Mouse (Mus musculus) limb, embryonic 12.5 days (tissue): Measurements from ENCODE around the gene Tomm6. TPM values are rescaled to one million over a fixed set of nuclear protein-coding genes. Genes with fewer than 3 reads are reported as not detected.

Experiments
- ATAC-seq: fragments of 200-750 bp; cut with Nextera tagmentation; 2 replicates; pipeline ENCODE4 v1.8.0; 2017; ENCODE audit warnings: low read depth, moderate TSS enrichment; ENCODE audit not compliant: insufficient number of reproducible peaks, insufficient read depth, low FRiP score, low TSS enrichment
- H3K27ac ChIP-seq: fragments of 300-500 bp; sonication (generic); 2 replicates; pipeline ENCODE4 v1.5.1; 2016; ENCODE audit warnings: mild to moderate bottlenecking, moderate library complexity
- H3K27me3 ChIP-seq: fragments of 300-500 bp; sonication (generic); 2 replicates; pipeline ENCODE4 v1.6.1; 2016; ENCODE audit warnings: mild to moderate bottlenecking, moderate library complexity
- H3K36me3 ChIP-seq: fragments of 300-500 bp; sonication (generic); 2 replicates; pipeline ENCODE4 v1.6.1; 2016; ENCODE audit warnings: mild to moderate bottlenecking, moderate library complexity
- H3K4me1 ChIP-seq: fragments of 300-500 bp; sonication (generic); replicated peaks from 2 replicates; pipeline ENCODE4 v1.6.1; 2016
- H3K4me2 ChIP-seq: fragments of 300-500 bp; sonication (generic); 2 replicates; pipeline ENCODE4 v1.6.1; 2016; ENCODE audit warnings: mild to moderate bottlenecking, moderate library complexity
- H3K4me3 ChIP-seq: fragments of 300-500 bp; sonication (generic); replicated peaks from 2 replicates; pipeline ENCODE4 v1.5.1; 2016; ENCODE audit warnings: mild to moderate bottlenecking
- H3K9ac ChIP-seq: fragments of 300-500 bp; sonication (generic); replicated peaks from 2 replicates; pipeline ENCODE4 v1.6.1; 2016; ENCODE audit warnings: mild to moderate bottlenecking, moderate library complexity
- H3K9me3 ChIP-seq: fragments of 300-500 bp; sonication (generic); 2 replicates; pipeline ENCODE4 v1.6.1; 2016; ENCODE audit warnings: mild to moderate bottlenecking, moderate library complexity
- WGBS: fragments of 180-500 bp; shearing (Covaris S2); methylation state at CpG from one replicate; pipeline ENCODE4 v1.1.7; 2016; 5-methylcytosine and 5-hydroxymethylcytosine counted together
- polyA plus RNA-seq: library from polyadenylated mRNA; unstranded; fragments of >200 nt; fragmentation: Nextera tagmentation; extraction: Ambion mirVana; gene quantifications from 2 replicates; pipeline ENCODE4 v1.2.1, GENCODE M21; 2016

Gene Tomm6
- polyA plus RNA-seq, 1 experiment from 2014 or later, result 437 TPM

- no peaks in the 10 kb centered on the region for H3K9me3 ChIP-seq
- no peak overlapping the region for H3K4me2 ChIP-seq
- H3K4me1 ChIP-seq, result 0 out of 2 replicates have a peak, but pooled peaks cover 2% of the 10 kb centered on the region
- WGBS, result 57% methylated on average over 3 of the region's 3 CpGs
- H3K36me3 ChIP-seq, result no peaks in the 10 kb centered on the region
- H3K9ac ChIP-seq, result no peak overlapping the region
- no peak overlapping the region for H3K27ac ChIP-seq
- H3K4me3 ChIP-seq, result no peak overlapping the region
- H3K27me3 ChIP-seq, result no peaks in the 10 kb centered on the region
- ATAC-seq, result no peak
Measured at GRCm38 (mm10) chr17:47710036-47710435, 21.9 kb upstream of the Tomm6 start.

DNA sequence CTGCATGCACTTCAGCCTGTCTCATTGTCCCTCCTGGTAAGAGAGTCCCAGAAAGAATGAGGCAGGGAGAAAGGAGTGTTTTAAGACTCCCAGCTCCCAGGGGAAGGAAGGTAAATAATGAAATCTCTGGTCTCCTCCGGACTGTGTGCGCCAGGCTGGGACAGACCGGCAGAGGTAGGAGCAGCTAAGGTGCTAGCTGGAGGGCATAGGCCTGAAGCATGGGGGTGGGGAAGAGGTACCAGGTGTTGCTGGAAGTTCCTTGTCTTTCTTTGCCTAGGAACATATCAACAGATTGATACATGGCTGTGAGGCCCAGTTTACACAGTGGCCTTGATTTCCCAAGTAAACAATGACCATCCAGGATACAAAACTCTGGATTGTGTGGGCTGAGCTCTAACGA is 20.8 kb upstream of the Tomm6 start:
- 86% methylated on average over 4 of the region's 4 CpGs for WGBS
- Histone ChIP-seq H3K9ac (0 out of 2 replicates have a peak overlapping the region, but pooled peaks have one; percentile 23), H3K36me3 (no peaks in the 10 kb centered on the region), H3K4me3 (no peak overlapping the region), H3K4me2 (no peak overlapping the region), H3K27me3 (peaks cover 6% of the 10 kb centered on the region), H3K4me1 (0 out of 2 replicates have a peak, but pooled peaks cover 2% of the 10 kb centered on the region), H3K27ac (no peak overlapping the region), H3K9me3 (no peaks in the 10 kb centered on the region)
- no peak for ATAC-seq

DNA sequence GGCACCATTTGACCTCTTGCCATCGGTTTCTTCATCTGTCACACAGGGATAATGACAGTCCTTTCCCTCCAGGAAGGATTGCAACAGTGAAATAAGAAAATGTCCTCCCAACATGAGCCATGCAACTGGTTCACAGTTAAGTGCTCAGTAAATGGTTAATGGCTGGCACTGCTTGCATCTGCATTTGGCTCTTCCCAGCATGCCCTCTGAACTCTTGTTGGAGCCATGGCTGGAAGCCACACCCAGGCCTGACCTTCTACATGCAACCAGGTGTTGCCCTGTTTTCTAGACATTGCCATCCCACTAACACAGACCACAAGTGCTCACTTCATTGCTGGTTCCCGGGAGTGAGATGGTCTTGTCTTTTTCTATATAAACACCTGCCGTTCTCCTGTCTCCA is 19.8 kb upstream of the Tomm6 start:
- no peaks in the 10 kb centered on the region for H3K9me3 ChIP-seq
- no peak for ATAC-seq
- peaks cover 6% of the 10 kb centered on the region; the same call in 1 of the 2 replicates for H3K4me1 ChIP-seq
- WGBS, result 84% methylated on average over 3 of the region's 3 CpGs
- no peak overlapping the region for H3K27ac ChIP-seq
- peaks cover 16% of the 10 kb centered on the region for H3K27me3 ChIP-seq
- peaks cover 10% of the 10 kb centered on the region for H3K36me3 ChIP-seq
- H3K4me2 ChIP-seq, result no peak overlapping the region
- H3K9ac ChIP-seq, result no peak overlapping the region
- H3K4me3 ChIP-seq, result no peak overlapping the region

DNA sequence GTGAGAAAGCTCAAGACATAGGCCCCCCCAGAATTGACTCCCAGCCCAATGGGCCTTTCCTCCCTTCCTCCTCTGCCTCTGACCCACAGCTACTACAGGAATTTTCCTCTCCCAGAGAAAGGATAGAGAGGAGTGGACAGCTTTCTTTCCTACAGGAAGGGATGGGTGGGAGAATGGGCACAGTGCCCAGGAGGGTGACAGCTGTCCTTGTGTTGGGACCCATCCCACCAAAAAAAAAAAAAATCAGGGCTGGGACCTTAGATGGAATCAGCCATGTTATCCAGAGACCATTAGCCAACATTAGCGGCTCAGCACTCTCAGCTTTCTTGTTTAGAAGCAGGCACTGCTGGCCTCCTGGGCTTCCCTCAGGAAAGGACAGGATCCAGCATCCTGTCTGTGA is 18.0 kb upstream of the Tomm6 start:
- H3K36me3 ChIP-seq, result peaks cover 27% of the 10 kb centered on the region
- H3K9me3 ChIP-seq, result no peaks in the 10 kb centered on the region
- no peak overlapping the region for H3K4me3 ChIP-seq
- H3K4me1 ChIP-seq, result peaks cover 7% of the 10 kb centered on the region; the same call in 1 of the 2 replicates
- ATAC-seq, result no peak
- peaks cover 30% of the 10 kb centered on the region for H3K27me3 ChIP-seq
- no peak overlapping the region for H3K27ac ChIP-seq
- WGBS, result 75% methylated on average over 1 of the region's 1 CpGs
- H3K9ac ChIP-seq, result no peak overlapping the region
- no peak overlapping the region for H3K4me2 ChIP-seq

GRCm38 (mm10) chr17:47704692-47705091 is 16.5 kb upstream of the Tomm6 start:
- Histone ChIP-seq H3K9me3 (no peaks in the 10 kb centered on the region), H3K27me3 (peaks cover 30% of the 10 kb centered on the region), H3K4me2 (no peak overlapping the region), H3K27ac (no peak overlapping the region), H3K36me3 (peaks cover 42% of the 10 kb centered on the region), H3K4me3 (no peak overlapping the region), H3K9ac (no peak overlapping the region), H3K4me1 (peaks cover 7% of the 10 kb centered on the region; the same call in 1 of the 2 replicates)
- ATAC-seq, result no peak
- WGBS, result 78% methylated on average over 4 of the region's 4 CpGs

GRCm38 (mm10) chr17:47703556-47703955 is 15.4 kb upstream of the Tomm6 start:
- Histone ChIP-seq H3K4me3 (no peak overlapping the region), H3K27ac (0 out of 2 replicates have a peak overlapping the region, but pooled peaks have one; percentile 7), H3K4me1 (peaks cover 7% of the 10 kb centered on the region; the same call in 1 of the 2 replicates), H3K4me2 (peak overlapping the region; percentile 15; the same call in 1 of the 2 replicates), H3K27me3 (peaks cover 30% of the 10 kb centered on the region), H3K36me3 (peaks cover 54% of the 10 kb centered on the region), H3K9ac (no peak overlapping the region), H3K9me3 (no peaks in the 10 kb centered on the region)
- no peak for ATAC-seq
- 19% methylated on average over 20 of the region's 20 CpGs for WGBS

DNA sequence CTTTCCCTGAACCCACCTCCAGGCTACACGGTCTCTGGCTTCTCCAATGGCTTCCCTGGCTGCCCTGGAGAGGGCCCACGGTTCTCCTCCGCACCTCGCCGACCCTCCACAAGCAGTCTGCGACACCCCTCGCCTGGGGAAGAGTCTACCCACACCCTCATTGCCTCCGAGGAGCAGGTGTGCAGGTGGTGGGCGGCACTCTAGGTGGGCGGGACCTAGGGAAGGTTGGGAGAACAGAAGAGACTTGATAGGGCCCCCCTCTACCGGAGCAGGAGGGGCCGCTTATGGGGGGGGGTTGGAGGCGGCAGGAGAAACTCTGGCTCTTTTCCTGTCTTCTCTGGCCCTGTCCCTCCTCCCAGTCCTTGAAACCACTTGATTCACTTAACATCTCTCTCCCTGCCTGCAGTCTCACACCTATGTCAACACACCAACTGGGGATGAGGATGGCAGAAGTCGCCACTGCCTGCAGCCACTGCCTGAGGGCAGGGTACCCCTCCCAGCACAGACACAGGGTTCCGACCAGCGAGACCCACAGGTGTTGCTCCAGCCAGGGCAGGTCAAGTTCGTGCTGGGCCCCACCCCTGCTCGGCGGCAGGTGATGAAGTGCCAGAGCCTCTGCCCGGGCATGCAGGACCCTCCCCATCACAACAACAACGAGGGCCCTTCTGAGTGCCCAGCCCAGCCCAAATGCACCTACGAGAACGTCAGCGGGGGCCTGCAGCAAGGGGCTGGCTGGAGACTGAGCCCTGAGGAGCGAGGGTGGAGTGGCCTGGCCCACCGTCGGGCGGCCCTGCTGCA is 14.6 kb upstream of the Tomm6 start:
- no peak for ATAC-seq
- 0 out of 2 replicates have a peak overlapping the region, but pooled peaks have one; percentile 15 for H3K4me2 ChIP-seq
- H3K36me3 ChIP-seq, result peaks cover 61% of the 10 kb centered on the region
- no peak overlapping the region for H3K4me3 ChIP-seq
- 28% methylated on average over 28 of the region's 28 CpGs for WGBS
- H3K27me3 ChIP-seq, result peaks cover 30% of the 10 kb centered on the region
- no peak overlapping the region for H3K9ac ChIP-seq
- no peak overlapping the region for H3K27ac ChIP-seq
- H3K4me1 ChIP-seq, result peaks cover 7% of the 10 kb centered on the region; the same call in 1 of the 2 replicates
- no peaks in the 10 kb centered on the region for H3K9me3 ChIP-seq

- no peak overlapping the region for H3K9ac ChIP-seq
- no peak for ATAC-seq
- peaks cover 30% of the 10 kb centered on the region for H3K27me3 ChIP-seq
- no peak overlapping the region for H3K4me2 ChIP-seq
- H3K27ac ChIP-seq, result no peak overlapping the region
- peaks cover 7% of the 10 kb centered on the region; the same call in 1 of the 2 replicates for H3K4me1 ChIP-seq
- H3K9me3 ChIP-seq, result no peaks in the 10 kb centered on the region
- 78% methylated on average over 9 of the region's 9 CpGs for WGBS
- peaks cover 61% of the 10 kb centered on the region for H3K36me3 ChIP-seq
- no peak overlapping the region for H3K4me3 ChIP-seq
Measured at GRCm38 (mm10) chr17:47701793-47702192, 13.6 kb upstream of the Tomm6 start.

DNA sequence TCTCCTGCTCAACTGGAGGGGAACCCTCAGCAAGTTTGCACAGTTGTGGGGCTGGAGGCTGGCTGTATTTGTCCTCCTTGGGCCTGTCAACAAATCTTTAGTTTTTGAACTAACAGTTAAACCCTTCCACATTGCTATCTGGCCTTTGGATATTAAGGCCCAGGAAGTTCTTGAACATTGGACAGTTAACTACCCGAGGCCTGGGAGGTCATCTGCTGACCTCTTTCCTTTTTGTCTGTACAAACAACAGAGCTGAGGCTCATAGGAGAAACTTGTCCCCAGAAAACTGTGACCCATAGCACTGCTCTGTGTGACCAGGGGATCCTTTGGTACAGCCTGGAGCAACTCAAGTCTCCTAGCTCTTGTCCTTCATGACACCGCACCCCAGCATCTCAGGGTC is 10.9 kb upstream of the Tomm6 start:
- Histone ChIP-seq H3K9ac (no peak overlapping the region), H3K27me3 (peaks cover 24% of the 10 kb centered on the region), H3K4me2 (no peak overlapping the region), H3K27ac (no peak overlapping the region), H3K9me3 (no peaks in the 10 kb centered on the region), H3K4me3 (no peak overlapping the region), H3K4me1 (peaks cover 16% of the 10 kb centered on the region), H3K36me3 (peaks cover 61% of the 10 kb centered on the region)
- 80% methylated on average over 2 of the region's 2 CpGs for WGBS
- no peak for ATAC-seq

- Histone ChIP-seq H3K9ac (no peak overlapping the region), H3K4me2 (no peak overlapping the region), H3K4me1 (peaks cover 17% of the 10 kb centered on the region), H3K36me3 (peaks cover 54% of the 10 kb centered on the region), H3K27ac (no peak overlapping the region), H3K27me3 (peaks cover 21% of the 10 kb centered on the region), H3K4me3 (no peak overlapping the region), H3K9me3 (no peaks in the 10 kb centered on the region)
- WGBS, result 89% methylated on average over 10 of the region's 10 CpGs
- ATAC-seq, result no peak
Measured at GRCm38 (mm10) chr17:47698156-47698555, 10.0 kb upstream of the Tomm6 start.

DNA sequence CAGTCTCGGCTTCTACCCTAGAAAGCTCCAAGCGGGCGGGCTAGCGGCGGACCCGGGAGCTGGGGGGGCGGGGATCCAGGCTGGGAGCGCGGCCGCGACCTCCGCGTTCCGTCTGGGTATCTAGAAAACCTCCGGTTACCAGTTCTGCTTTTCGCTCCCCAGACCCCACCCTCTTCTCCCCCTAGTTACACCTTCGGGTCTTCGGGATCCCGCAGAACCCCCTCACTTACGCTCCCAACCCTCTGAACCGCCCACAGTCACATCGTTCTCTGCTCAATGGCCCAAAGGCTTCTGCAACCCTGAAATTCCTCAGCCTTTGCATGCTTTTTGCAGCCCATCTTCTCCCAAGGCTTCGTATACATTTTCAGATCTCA is 7.1 kb upstream of the Tomm6 start:
- H3K27ac ChIP-seq, result peak overlapping the region; percentile 67
- WGBS, result under 1% methylated on average over 23 of the region's 23 CpGs
- H3K9ac ChIP-seq, result peak overlapping the region; percentile 88
- H3K9me3 ChIP-seq, result no peaks in the 10 kb centered on the region
- ATAC-seq, result peak; percentile 9; the same call in 1 of the 2 replicates
- peak overlapping the region; percentile 76 for H3K4me2 ChIP-seq
- H3K4me3 ChIP-seq, result peak overlapping the region; percentile 82
- peaks cover 13% of the 10 kb centered on the region for H3K4me1 ChIP-seq
- peaks cover 14% of the 10 kb centered on the region; the same call in 1 of the 2 replicates for H3K27me3 ChIP-seq
- H3K36me3 ChIP-seq, result peaks cover 25% of the 10 kb centered on the region
